Mouse (Mus musculus) heart, embryonic 15.5 days (tissue): ENCODE measurements around the gene Il6ra. TPM values are rescaled to one million over a fixed set of nuclear protein-coding genes. Genes with fewer than 3 reads are reported as not detected.

Experiments
- ATAC-seq: fragments of 200-750 bp; cut with Nextera tagmentation; replicated peaks from 2 replicates; pipeline ENCODE4 v1.8.0; 2017; ENCODE audit warnings: low read depth, moderate TSS enrichment; ENCODE audit not compliant: insufficient number of reproducible peaks, insufficient read depth, low FRiP score
- H3K27ac ChIP-seq: fragments of 300-500 bp; sonication (generic); 2 replicates; pipeline ENCODE4 v1.5.1; 2015; ENCODE audit warnings: mild to moderate bottlenecking, inconsistent platforms
- H3K27me3 ChIP-seq: fragments of 300-500 bp; sonication (generic); 2 replicates; pipeline ENCODE4 v1.6.1; 2015; ENCODE audit warnings: inconsistent platforms
- H3K36me3 ChIP-seq: fragments of 300-500 bp; sonication (generic); 2 replicates; pipeline ENCODE4 v1.6.1; 2015; ENCODE audit warnings: mild to moderate bottlenecking, inconsistent platforms
- H3K4me1 ChIP-seq: fragments of 300-500 bp; sonication (generic); replicated peaks from 2 replicates; pipeline ENCODE4 v1.6.1; 2015; ENCODE audit warnings: inconsistent platforms
- H3K4me2 ChIP-seq: fragments of 300-500 bp; sonication (generic); 2 replicates; pipeline ENCODE4 v1.6.1; 2015; ENCODE audit warnings: inconsistent platforms, mild to moderate bottlenecking, moderate library complexity
- H3K4me3 ChIP-seq: fragments of 300-500 bp; sonication (generic); 2 replicates; pipeline ENCODE4 v1.5.1; 2015; ENCODE audit warnings: mild to moderate bottlenecking, inconsistent platforms
- H3K9ac ChIP-seq: fragments of 300-500 bp; sonication (generic); 2 replicates; pipeline ENCODE4 v1.6.1; 2015; ENCODE audit warnings: mild to moderate bottlenecking, inconsistent platforms
- H3K9me3 ChIP-seq: fragments of 300-500 bp; sonication (generic); replicated peaks from 2 replicates; pipeline ENCODE4 v1.6.1; 2016; ENCODE audit warnings: inconsistent platforms
- WGBS: fragments of 180-500 bp; shearing (Covaris S2); methylation state at CpG from one replicate; pipeline ENCODE4 v1.1.7; 2015; ENCODE audit warnings: mixed read lengths; 5-methylcytosine and 5-hydroxymethylcytosine counted together
- polyA plus RNA-seq: library from polyadenylated mRNA; unstranded; fragments of >200 nt; fragmentation: Nextera tagmentation; extraction: Ambion mirVana; gene quantifications from 2 replicates; pipeline ENCODE4 v1.2.1, GENCODE M21; 2015

Il6ra gene
- polyA plus RNA-seq, 1 experiment from 2014 or later, result 1.1 TPM

DNA sequence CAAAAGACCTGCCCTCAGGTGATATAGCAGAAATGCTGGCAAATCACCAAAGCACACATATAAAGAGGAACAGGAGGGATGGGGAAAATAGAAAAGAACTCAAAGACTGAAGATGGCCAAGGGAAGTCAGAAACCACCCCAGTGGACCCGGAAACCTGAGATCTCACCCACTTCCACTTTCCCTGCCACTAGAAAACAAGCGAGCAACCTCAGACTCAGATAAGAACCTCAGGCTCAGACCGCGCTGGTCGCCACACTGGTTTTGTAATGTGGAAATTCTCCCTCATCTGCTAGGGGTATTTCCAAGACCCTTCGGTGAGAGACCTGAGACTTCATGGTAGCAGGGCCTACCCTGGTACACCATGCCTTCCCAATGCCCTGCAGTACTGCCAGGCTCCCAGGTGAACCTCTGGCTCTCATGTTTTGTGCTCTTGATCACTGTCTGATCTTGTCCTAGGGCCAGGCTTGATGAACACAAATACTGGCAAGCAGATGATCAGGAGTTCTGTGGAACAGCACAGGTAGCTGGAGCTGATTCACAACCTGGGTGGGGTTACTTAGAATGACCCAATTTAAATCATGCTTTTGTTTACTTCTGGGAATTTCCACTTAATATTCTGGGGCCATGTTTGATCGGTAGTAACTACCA, 25.3 kb downstream of the Il6ra start:
- Histone ChIP-seq H3K4me1 (no peaks in the 10 kb centered on the region), H3K4me2 (no peak overlapping the region), H3K27ac (no peak overlapping the region), H3K36me3 (no peaks in the 10 kb centered on the region), H3K9ac (no peak overlapping the region), H3K9me3 (no peaks in the 10 kb centered on the region), H3K4me3 (no peak overlapping the region), H3K27me3 (no peaks in the 10 kb centered on the region)
- ATAC-seq, result no peak
- 67% methylated on average over 7 of the region's 7 CpGs for WGBS

DNA sequence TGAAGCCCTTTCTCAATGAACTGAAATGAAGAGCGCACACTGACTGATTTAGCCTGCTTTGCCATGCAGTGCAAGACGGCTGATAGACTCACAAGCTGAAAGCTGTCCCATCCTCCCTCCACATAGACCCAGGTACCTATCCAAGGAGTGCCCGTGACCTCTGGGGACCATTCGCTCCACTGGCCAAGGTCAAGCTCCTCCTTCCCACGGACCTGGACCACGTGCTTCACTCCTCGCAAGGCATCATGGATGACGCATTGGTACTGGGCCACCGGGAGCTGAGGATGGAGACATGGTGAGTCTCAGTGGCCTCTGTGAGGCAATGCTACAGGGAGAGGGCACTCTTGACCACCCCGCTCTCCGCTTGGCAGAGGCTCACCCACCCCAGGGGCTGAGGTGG, 27.2 kb downstream of the Il6ra start:
- WGBS, result 91% methylated on average over 11 of the region's 11 CpGs
- no peak overlapping the region for H3K9ac ChIP-seq
- no peaks in the 10 kb centered on the region for H3K9me3 ChIP-seq
- H3K4me1 ChIP-seq, result no peaks in the 10 kb centered on the region
- ATAC-seq, result no peak
- no peaks in the 10 kb centered on the region for H3K27me3 ChIP-seq
- no peak overlapping the region for H3K27ac ChIP-seq
- H3K4me2 ChIP-seq, result no peak overlapping the region
- H3K4me3 ChIP-seq, result no peak overlapping the region
- H3K36me3 ChIP-seq, result no peaks in the 10 kb centered on the region

- Histone ChIP-seq H3K36me3 (no peaks in the 10 kb centered on the region), H3K9ac (no peak overlapping the region), H3K9me3 (no peaks in the 10 kb centered on the region), H3K27ac (no peak overlapping the region), H3K4me3 (no peak overlapping the region), H3K4me1 (no peaks in the 10 kb centered on the region), H3K27me3 (no peaks in the 10 kb centered on the region), H3K4me2 (no peak overlapping the region)
- ATAC-seq, result no peak
- WGBS, result 59% methylated on average over 4 of the region's 4 CpGs
These were observed 29.4 kb downstream of the Il6ra start for GRCm38 (mm10) chr3:89883582-89884041.

DNA sequence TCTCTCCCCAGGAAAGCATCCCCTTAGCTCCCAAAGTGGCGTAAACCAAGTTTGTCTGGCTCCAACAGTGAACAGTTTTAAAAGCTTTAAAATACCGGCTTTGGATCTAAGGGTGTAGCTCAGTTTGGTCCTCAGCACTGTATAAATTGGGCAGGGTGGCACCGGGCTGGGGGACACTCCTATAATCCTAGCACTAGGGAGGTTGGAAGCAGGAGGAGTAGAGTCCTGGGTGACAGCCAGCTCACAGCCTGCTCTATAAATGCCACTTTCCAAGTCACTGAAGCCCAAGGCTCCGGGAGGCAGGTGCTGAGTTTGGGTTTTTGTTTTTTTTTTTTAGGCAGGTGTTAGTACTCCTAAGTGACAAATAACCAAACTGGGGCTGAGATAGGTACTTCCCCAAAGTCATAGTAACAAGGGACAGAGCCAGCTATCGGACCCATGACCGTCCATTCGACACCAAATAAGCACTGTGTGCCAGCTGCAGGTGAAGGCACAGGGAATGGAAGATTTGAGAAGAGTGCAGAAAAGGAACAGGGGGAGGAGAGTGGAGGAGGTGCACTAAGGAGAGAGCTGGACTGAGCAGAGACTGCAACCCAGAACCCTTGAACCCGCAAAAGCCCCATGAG, 30.3 kb downstream of the Il6ra start:
- Histone ChIP-seq H3K27ac (no peak overlapping the region), H3K9me3 (no peaks in the 10 kb centered on the region), H3K4me2 (no peak overlapping the region), H3K27me3 (no peaks in the 10 kb centered on the region), H3K4me3 (no peak overlapping the region), H3K36me3 (no peaks in the 10 kb centered on the region), H3K9ac (no peak overlapping the region), H3K4me1 (no peaks in the 10 kb centered on the region)
- WGBS, result 75% methylated on average over 8 of the region's 8 CpGs
- no peak for ATAC-seq

GRCm38 (mm10) chr3:89880036-89880851, 32.8 kb downstream of the Il6ra start:
- H3K4me2 ChIP-seq, result no peak overlapping the region
- WGBS, result 60% methylated on average over 5 of the region's 5 CpGs
- no peaks in the 10 kb centered on the region for H3K9me3 ChIP-seq
- no peak overlapping the region for H3K4me3 ChIP-seq
- H3K9ac ChIP-seq, result no peak overlapping the region
- no peaks in the 10 kb centered on the region; the same call in 1 of the 2 replicates for H3K4me1 ChIP-seq
- H3K27ac ChIP-seq, result no peak overlapping the region
- H3K36me3 ChIP-seq, result no peaks in the 10 kb centered on the region
- no peaks in the 10 kb centered on the region for H3K27me3 ChIP-seq
- ATAC-seq, result no peak

DNA sequence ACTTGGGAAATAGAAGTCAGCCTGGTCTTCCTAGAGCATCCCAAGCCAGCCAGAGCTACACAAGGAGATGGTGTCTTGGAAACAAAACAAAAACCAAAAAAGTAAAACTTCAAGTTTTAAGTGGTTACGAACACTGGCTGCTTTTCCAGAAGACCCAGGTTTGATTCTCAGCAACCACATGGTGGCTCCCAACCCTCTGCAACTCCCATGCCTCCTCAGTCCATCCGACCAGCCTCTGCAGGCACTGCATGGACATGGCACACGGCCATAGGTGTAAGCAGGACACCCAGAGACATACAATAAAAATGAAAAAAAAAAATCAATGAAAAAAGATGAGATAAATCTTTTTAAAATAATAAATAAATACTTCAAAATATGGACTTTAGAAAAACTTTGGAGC, 33.7 kb downstream of the Il6ra start:
- no peak for ATAC-seq
- Histone ChIP-seq H3K4me2 (no peak overlapping the region), H3K9me3 (no peaks in the 10 kb centered on the region), H3K27me3 (no peaks in the 10 kb centered on the region), H3K36me3 (no peaks in the 10 kb centered on the region), H3K9ac (no peak overlapping the region), H3K27ac (no peak overlapping the region), H3K4me1 (no peaks in the 10 kb centered on the region; the same call in 1 of the 2 replicates), H3K4me3 (no peak overlapping the region)
- 59% methylated on average over 3 of the region's 3 CpGs for WGBS

DNA sequence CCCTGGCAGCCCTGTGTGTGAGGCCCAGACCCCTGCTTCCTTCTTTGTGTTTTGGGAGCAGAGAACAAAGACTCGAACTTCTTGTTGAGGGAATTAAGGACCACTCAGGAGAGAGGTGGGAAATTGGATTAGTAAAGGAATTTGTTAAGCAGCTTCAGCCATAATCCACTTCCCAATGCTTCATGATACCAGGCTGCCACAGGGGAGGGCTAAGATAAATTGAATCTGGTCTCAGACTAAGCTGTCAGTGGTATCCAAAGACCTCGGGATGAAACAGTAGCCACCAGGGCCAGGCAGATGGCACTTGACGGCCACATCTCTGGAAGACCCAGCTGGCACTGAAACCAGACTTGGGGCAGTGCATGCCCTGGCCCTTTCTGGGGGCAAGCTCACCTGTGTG, 34.5 kb downstream of the Il6ra start:
- WGBS, result 36% methylated on average over 3 of the region's 3 CpGs

DNA sequence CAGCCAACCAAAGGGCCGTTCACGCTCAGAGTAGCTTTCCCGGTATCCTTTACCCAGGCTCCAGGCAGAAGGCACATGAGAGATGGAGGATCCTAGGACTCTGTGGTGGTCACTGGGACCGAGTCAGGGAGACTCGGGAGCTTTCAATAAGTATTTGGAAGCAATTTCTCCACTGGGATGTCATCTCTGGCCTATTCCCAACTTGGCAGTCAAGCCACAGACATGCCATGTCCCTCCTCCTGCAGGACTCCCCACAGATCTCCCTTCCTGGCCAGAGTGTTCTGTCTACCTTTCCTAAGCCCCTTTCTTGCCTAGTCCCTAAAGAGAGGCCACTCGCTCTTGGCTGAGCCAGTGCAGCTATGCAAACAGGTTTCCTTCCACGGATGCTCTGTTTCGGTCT, 35.9 kb downstream of the Il6ra start:
- Histone ChIP-seq H3K27me3 (no peaks in the 10 kb centered on the region), H3K9ac (no peak overlapping the region), H3K36me3 (no peaks in the 10 kb centered on the region), H3K4me2 (no peak overlapping the region), H3K4me1 (peaks cover 3% of the 10 kb centered on the region), H3K9me3 (no peaks in the 10 kb centered on the region), H3K4me3 (no peak overlapping the region), H3K27ac (no peak overlapping the region)
- ATAC-seq, result no peak
- 74% methylated on average over 8 of the region's 8 CpGs for WGBS

More for the DNA sequence above, 34.5 kb downstream of the Il6ra start:
- Histone ChIP-seq H3K36me3 (no peaks in the 10 kb centered on the region), H3K27me3 (no peaks in the 10 kb centered on the region), H3K4me2 (no peak overlapping the region), H3K9me3 (no peaks in the 10 kb centered on the region), H3K4me1 (no peaks in the 10 kb centered on the region; the same call in 1 of the 2 replicates), H3K4me3 (no peak overlapping the region), H3K9ac (no peak overlapping the region), H3K27ac (no peak overlapping the region)
- ATAC-seq, result no peak

DNA sequence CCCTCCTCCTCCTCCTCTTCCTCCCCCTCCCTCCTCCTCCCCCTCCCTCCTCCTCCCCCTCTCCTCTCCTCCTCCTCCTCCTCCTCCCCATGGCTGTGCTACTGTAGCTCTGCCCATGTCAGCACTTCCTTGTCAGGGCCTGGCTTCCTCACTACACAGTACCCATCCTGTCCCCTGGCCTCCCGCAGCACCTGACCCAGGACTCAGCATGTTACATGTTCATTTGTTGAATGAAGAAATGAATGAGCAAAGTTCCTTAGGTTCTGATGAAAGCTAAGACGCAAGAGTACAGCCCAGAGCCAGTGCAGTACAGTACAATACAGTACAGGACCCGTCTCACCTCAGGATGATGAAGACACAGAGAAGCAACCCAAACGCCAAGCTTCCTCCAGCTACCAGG, 36.5 kb downstream of the Il6ra start:
- Histone ChIP-seq H3K4me2 (no peak overlapping the region), H3K4me1 (peaks cover 3% of the 10 kb centered on the region), H3K9me3 (no peaks in the 10 kb centered on the region), H3K36me3 (no peaks in the 10 kb centered on the region), H3K4me3 (no peak overlapping the region), H3K9ac (no peak overlapping the region), H3K27ac (no peak overlapping the region), H3K27me3 (no peaks in the 10 kb centered on the region)
- ATAC-seq, result no peak
- 60% methylated on average over 4 of the region's 4 CpGs for WGBS

- ATAC-seq, result no peak
These were observed 37.2 kb downstream of the Il6ra start for GRCm38 (mm10) chr3:89875781-89876180.

DNA sequence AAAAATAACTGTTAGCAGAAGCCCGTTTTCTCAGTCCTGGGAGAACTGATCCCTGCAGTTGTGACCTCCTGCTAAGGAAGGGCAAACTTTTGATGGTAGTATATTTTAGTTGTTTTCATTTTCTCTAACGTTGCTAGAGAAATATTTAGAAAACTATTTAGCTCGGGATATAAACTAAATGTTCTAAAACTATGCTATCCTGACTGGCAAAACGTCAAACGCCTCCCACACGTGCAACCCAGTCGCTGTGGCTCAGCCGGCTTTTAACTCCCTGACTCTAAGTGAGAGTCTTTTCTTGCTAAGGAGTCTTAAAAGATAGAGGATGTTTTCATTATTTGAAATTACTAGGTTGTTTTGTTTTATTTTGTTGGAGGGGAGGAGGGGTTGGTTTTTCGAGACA, 38.0 kb downstream of the Il6ra start:
- Histone ChIP-seq H3K9me3 (no peaks in the 10 kb centered on the region), H3K9ac (no peak overlapping the region), H3K27me3 (no peaks in the 10 kb centered on the region), H3K4me3 (no peak overlapping the region), H3K27ac (no peak overlapping the region), H3K4me2 (no peak overlapping the region), H3K4me1 (peaks cover 11% of the 10 kb centered on the region), H3K36me3 (no peaks in the 10 kb centered on the region)
- WGBS, result 69% methylated on average over 9 of the region's 9 CpGs
- no peak for ATAC-seq

More at GRCm38 (mm10) chr3:89875781-89876180, 37.2 kb downstream of the Il6ra start:
- Histone ChIP-seq H3K4me3 (no peak overlapping the region), H3K4me1 (peaks cover 8% of the 10 kb centered on the region), H3K4me2 (no peak overlapping the region), H3K27me3 (no peaks in the 10 kb centered on the region), H3K27ac (no peak overlapping the region), H3K36me3 (no peaks in the 10 kb centered on the region), H3K9me3 (no peaks in the 10 kb centered on the region), H3K9ac (no peak overlapping the region)
- WGBS, result 82% methylated on average over 8 of the region's 8 CpGs
